Comparison of ENCODE assay signal across 9 mouse cellular contexts in the genomic region with DNA sequence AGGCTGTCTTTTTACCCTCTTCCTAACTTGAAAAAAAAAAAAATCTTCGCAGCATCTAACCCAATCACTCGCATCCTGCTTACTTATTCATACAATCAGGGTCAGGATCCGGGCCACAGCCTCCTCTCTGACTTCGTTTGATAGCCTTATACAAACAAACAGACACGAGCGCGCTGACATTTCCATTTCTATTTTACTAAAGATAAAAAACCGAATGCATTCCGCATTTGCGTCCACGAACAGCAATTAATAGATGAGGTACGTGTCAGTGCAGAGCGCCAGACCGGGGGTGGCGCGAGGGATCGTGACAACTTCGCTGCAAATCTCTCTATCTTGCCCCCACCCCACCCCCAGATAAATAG. TPM values are rescaled to one million over a fixed set of nuclear protein-coding genes. Genes with fewer than 3 reads are reported as not detected.
A peak's percentile ranks its signal among the peaks of the same experiment; 100 is the strongest.
DNase-seq lines count a peak whose midpoint lies in the region; ATAC-seq and TF ChIP-seq lines count a peak whose summit lies in the region.
"Had no signal": no experiment of that assay in that cellular context is flagged by ENCODE, and none has a peak within 500 bp of the region (broad histone marks: within the 10 kb centered on the region; RNA-seq: fewer than 3 reads in every experiment).

A gene (minus strand): TSS at position 248 of the 362 bp plus-strand sequence.

- H3K36me3 ChIP-seq in forebrain, embryonic 14.5 days (ENCODE audit: control insufficient read depth, insufficient read depth, low read length) = no peaks in the 10 kb centered on the region
- H3K36me3 ChIP-seq in liver, postnatal 0 days (replicated peaks; ENCODE audit: insufficient read depth, low read length) = no peaks in the 10 kb centered on the region

- no peak for TF ChIP-seq EP300 in liver, postnatal 0 days (IDR thresholded peaks at IDR 0.05; ENCODE audit: low read depth)

- peak; percentile 52 for DNase-seq in embryo, embryonic 11 days
- no peak for DNase-seq in embryo, embryonic 10.5 days (ENCODE audit: low spot score)
- DNase-seq in WW6 (ENCODE audit: low read depth, low spot score) = peak; percentile 24
- peak; percentile 56 for DNase-seq in forebrain, embryonic 14.5 days (ENCODE audit: low spot score)
- DNase-seq in kidney, adult 11 months = peak; percentile 8
- DNase-seq in liver, postnatal 0 days = no peak
- DNase-seq in right cerebral cortex, postnatal 25 days = peak; percentile 18
- no peak for DNase-seq in ovary, postnatal 10 days (ENCODE audit: low spot score)

- TF ChIP-seq CTCF in liver, postnatal 0 days (IDR thresholded peaks at IDR 0.05; ENCODE audit: low read depth) = no peak

- peak within 1 kb of the TSS; percentile 62 for H3K4me3 ChIP-seq in forebrain, embryonic 14.5 days (ENCODE audit: low read depth, low read length)
- H3K4me3 ChIP-seq in liver, postnatal 0 days (ENCODE audit: low read depth, low read length) = peak within 1 kb of the TSS; percentile 45

- peak within 1 kb of the TSS; percentile 27; the same call in 1 of the 2 replicates for H3K27ac ChIP-seq in forebrain, embryonic 14.5 days (ENCODE audit: low read depth, low read length)
- H3K27ac ChIP-seq in liver, postnatal 0 days (ENCODE audit: low read depth) = no peak within 1 kb of the TSS

- no peaks in the 10 kb centered on the region for H3K9me3 ChIP-seq in forebrain, embryonic 14.5 days (replicated peaks; ENCODE audit: control insufficient read depth, low read length)
- no peaks in the 10 kb centered on the region for H3K9me3 ChIP-seq in liver, postnatal 0 days (ENCODE audit: low read length)

- H3K4me1 ChIP-seq in forebrain, embryonic 14.5 days (ENCODE audit: control insufficient read depth, insufficient read depth, low read length) = peaks cover 10% of the 10 kb centered on the region
- H3K4me1 ChIP-seq in liver, postnatal 0 days (ENCODE audit: insufficient read depth) = no peaks in the 10 kb centered on the region; the same call in 1 of the 2 replicates

- peak; percentile 21 for ATAC-seq in forebrain, embryonic 14.5 days
- no peak for ATAC-seq in liver, postnatal 0 days

- H3K27me3 ChIP-seq in forebrain, embryonic 14.5 days (replicated peaks; ENCODE audit: control insufficient read depth, insufficient read depth, low read length) = peaks cover 11% of the 10 kb centered on the region; the same call in 1 of the 2 replicates
- peaks cover 30% of the 10 kb centered on the region for H3K27me3 ChIP-seq in liver, postnatal 0 days (ENCODE audit: insufficient read depth, low read length)
- H3K27me3 ChIP-seq: CH12.LX had no signal

- peak within 1 kb of the TSS; percentile 64 for H3K9ac ChIP-seq in forebrain, embryonic 14.5 days (ENCODE audit: low read length)
- no peak within 1 kb of the TSS for H3K9ac ChIP-seq in liver, postnatal 0 days (replicated peaks)

- H3K4me2 ChIP-seq in forebrain, embryonic 14.5 days (ENCODE audit: low read length) = peak within 1 kb of the TSS; percentile 77
- peak within 1 kb of the TSS; percentile 76 for H3K4me2 ChIP-seq in liver, postnatal 0 days (ENCODE audit: low read depth, low read length)

- WGBS in forebrain, embryonic 14.5 days = under 1% methylated on average over 18 of the region's 18 CpGs
- under 1% methylated on average over 18 of the region's 18 CpGs for WGBS in liver, postnatal 0 days (ENCODE audit: insufficient replicate concordance)

RNA-seq across cellular contexts. Expression of the gene that starts here (rescaled TPM):
- polyA plus RNA-seq in forebrain, embryonic 14.5 days (2014; fragmentation: Nextera tagmentation; extraction: Ambion mirVana) = 0.93 and 1.5 TPM in 2 replicates
- polyA plus RNA-seq in liver, postnatal 0 days (2015; fragmentation: Nextera tagmentation; extraction: Ambion mirVana) = 0.02 TPM in 1 of 2 replicates, not detected in the other

Comparison
In these comparisons a context has a peak if more than half of its experiments do, and no peak if none do; other contexts are left out.
1. DNase-seq: peak in embryo, embryonic 11 days (single experiment), WW6 (single experiment), forebrain, embryonic 14.5 days (single experiment), kidney, adult 11 months (single experiment) and right cerebral cortex, postnatal 25 days (single experiment); none in embryo, embryonic 10.5 days (single experiment), liver, postnatal 0 days (single experiment) and ovary, postnatal 10 days (single experiment).